Mouse (Mus musculus) ES-Bruce4 (cell line): ENCODE measurements around the gene Synm. TPM values are rescaled to one million over a fixed set of nuclear protein-coding genes. Genes with fewer than 3 reads are reported as not detected.

Experiments
- H3K27ac ChIP-seq: 2 replicates; pipeline ENCODE4 v1.5.1; 2012; ENCODE audit warnings: low read length, inconsistent platforms; ENCODE audit not compliant: insufficient read depth
- H3K27me3 ChIP-seq: 2 replicates; pipeline ENCODE4 v1.6.1; 2012; ENCODE audit warnings: mild to moderate bottlenecking, low read length, inconsistent platforms; ENCODE audit not compliant: control insufficient read depth, poor library complexity, insufficient read depth, severe bottlenecking
- H3K36me3 ChIP-seq: 2 replicates; pipeline ENCODE4 v1.6.1; 2012; ENCODE audit warnings: inconsistent platforms, mild to moderate bottlenecking, low read length, moderate library complexity; ENCODE audit not compliant: control insufficient read depth, poor library complexity, insufficient read depth, severe bottlenecking
- H3K4me1 ChIP-seq: one replicate; pipeline ENCODE4 v1.8.1; 2011; ENCODE audit warnings: low read length; ENCODE audit not compliant: control insufficient read depth, insufficient read depth
- H3K4me3 ChIP-seq: 2 replicates; pipeline ENCODE4 v1.5.1; 2011; ENCODE audit warnings: low read depth, mild to moderate bottlenecking, low read length
- H3K9ac ChIP-seq: 2 replicates; pipeline ENCODE4 v1.6.1; 2012; ENCODE audit warnings: low read depth, mild to moderate bottlenecking, inconsistent platforms; ENCODE audit not compliant: poor library complexity, severe bottlenecking
- H3K9me3 ChIP-seq: replicated peaks from 2 replicates; pipeline ENCODE4 v1.6.1; 2012; ENCODE audit warnings: mild to moderate bottlenecking, low read length, inconsistent platforms; ENCODE audit not compliant: control insufficient read depth, poor library complexity, insufficient read depth, severe bottlenecking
- CTCF ChIP-seq: IDR thresholded peaks from one replicate; pipeline ENCODE4 v1.8.1; 2011; ENCODE audit warnings: low read depth, low read length
- EP300 ChIP-seq: IDR thresholded peaks from 2 replicates; pipeline ENCODE4 v1.6.1; 2011; ENCODE audit warnings: low read depth, low read length; ENCODE audit not compliant: insufficient read depth
- POLR2A ChIP-seq: IDR thresholded peaks from one replicate; pipeline ENCODE4 v1.8.1; 2011; ENCODE audit warnings: low read length; ENCODE audit not compliant: insufficient read depth
- polyA plus RNA-seq: library from polyadenylated mRNA; stranded (reverse); fragments of >200 nt; gene quantifications from 2 replicates; pipeline ENCODE4 v1.2.4, GENCODE M21; 2011; ENCODE audit warnings: low read depth; ENCODE audit not compliant: missing spikeins, insufficient read depth, insufficient read length

Synm gene
- polyA plus RNA-seq, 1 experiment = 5.3 TPM

GRCm38 (mm10) chr7:67758506-67758857 is 1.1 kb downstream of the Synm start:
- H3K4me1 ChIP-seq = no peaks in the 10 kb centered on the region
- no peak overlapping the region for H3K27ac ChIP-seq
- peak overlapping the region; percentile 75 for H3K4me3 ChIP-seq
- peak overlapping the region; percentile 40 for H3K9ac ChIP-seq
- no peaks in the 10 kb centered on the region for H3K36me3 ChIP-seq
- no peak for TF ChIP-seq EP300
- no peak for TF ChIP-seq POLR2A
- no peak for TF ChIP-seq CTCF
- H3K27me3 ChIP-seq = no peaks in the 10 kb centered on the region
- H3K9me3 ChIP-seq = no peaks in the 10 kb centered on the region

GRCm38 (mm10) chr7:67756636-67757035 is 2.9 kb downstream of the Synm start:
- Histone ChIP-seq H3K4me3 (no peak overlapping the region), H3K9me3 (no peaks in the 10 kb centered on the region), H3K27ac (no peak overlapping the region), H3K9ac (no peak overlapping the region), H3K4me1 (no peaks in the 10 kb centered on the region), H3K36me3 (no peaks in the 10 kb centered on the region), H3K27me3 (no peaks in the 10 kb centered on the region)
- TF ChIP-seq CTCF (no peak), EP300 (no peak), POLR2A (no peak)

GRCm38 (mm10) chr7:67755366-67755765 is 4.2 kb downstream of the Synm start:
- no peak for TF ChIP-seq CTCF
- TF ChIP-seq EP300 = no peak
- TF ChIP-seq POLR2A = no peak
- no peak overlapping the region for H3K9ac ChIP-seq
- H3K9me3 ChIP-seq = no peaks in the 10 kb centered on the region
- H3K4me3 ChIP-seq = no peak overlapping the region
- no peaks in the 10 kb centered on the region for H3K36me3 ChIP-seq
- no peak overlapping the region for H3K27ac ChIP-seq
- H3K4me1 ChIP-seq = no peaks in the 10 kb centered on the region
- H3K27me3 ChIP-seq = no peaks in the 10 kb centered on the region

GRCm38 (mm10) chr7:67754606-67755005 is 4.9 kb downstream of the Synm start:
- H3K4me1 ChIP-seq = no peaks in the 10 kb centered on the region
- no peak overlapping the region for H3K4me3 ChIP-seq
- H3K27ac ChIP-seq = no peak overlapping the region
- H3K9me3 ChIP-seq = no peaks in the 10 kb centered on the region
- TF ChIP-seq POLR2A (no peak), EP300 (no peak), CTCF (no peak)
- no peak overlapping the region for H3K9ac ChIP-seq
- H3K27me3 ChIP-seq = no peaks in the 10 kb centered on the region
- no peaks in the 10 kb centered on the region for H3K36me3 ChIP-seq

GRCm38 (mm10) chr7:67749441-67750239 is 9.9 kb downstream of the Synm start:
- no peak overlapping the region for H3K27ac ChIP-seq
- H3K9ac ChIP-seq = no peak overlapping the region
- H3K27me3 ChIP-seq = no peaks in the 10 kb centered on the region
- H3K9me3 ChIP-seq = no peaks in the 10 kb centered on the region
- H3K4me3 ChIP-seq = no peak overlapping the region
- no peak for TF ChIP-seq EP300
- TF ChIP-seq CTCF = no peak
- no peak for TF ChIP-seq POLR2A
- H3K4me1 ChIP-seq = no peaks in the 10 kb centered on the region
- no peaks in the 10 kb centered on the region for H3K36me3 ChIP-seq

- no peak for TF ChIP-seq CTCF
- no peak for TF ChIP-seq POLR2A
- Histone ChIP-seq H3K4me1 (no peaks in the 10 kb centered on the region), H3K36me3 (no peaks in the 10 kb centered on the region), H3K9me3 (no peaks in the 10 kb centered on the region), H3K27me3 (no peaks in the 10 kb centered on the region), H3K4me3 (no peak overlapping the region), H3K9ac (no peak overlapping the region), H3K27ac (no peak overlapping the region)
These were observed 11.7 kb downstream of the Synm start for GRCm38 (mm10) chr7:67747731-67748305.
